ENCODE assay signal across 19 mouse cellular contexts in the genomic region with DNA sequence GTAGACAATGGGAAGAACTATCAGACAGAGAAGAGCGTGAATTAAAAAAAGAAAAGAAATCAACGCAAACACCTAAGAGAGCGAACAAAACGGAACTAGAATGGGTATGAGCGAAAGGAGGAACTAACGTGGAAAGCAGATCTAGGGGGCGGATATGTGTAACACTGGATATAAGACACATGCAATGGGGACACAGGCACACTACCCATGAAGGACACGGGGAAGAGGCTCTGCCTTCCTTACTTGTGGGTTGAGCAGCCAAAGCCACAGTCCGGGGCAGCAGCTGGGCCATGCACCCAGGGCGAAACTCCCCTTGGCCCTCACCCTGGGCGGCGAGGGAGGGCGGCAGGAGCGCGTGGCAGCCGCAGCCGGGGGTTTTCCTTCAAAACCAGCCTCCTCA.
DNase-seq lines count a peak whose midpoint lies in the region; ATAC-seq lines count a peak whose summit lies in the region.
"Had no signal": no experiment of that assay in that cellular context is flagged by ENCODE, and none has a peak within 500 bp of the region (broad histone marks: within the 10 kb centered on the region; RNA-seq: fewer than 3 reads in every experiment).

No protein-coding gene starts in this region.

- ATAC-seq in midbrain, embryonic 13.5 days, result no peak
- no peak for ATAC-seq in midbrain, embryonic 16.5 days
- ATAC-seq in megakaryocyte, adult 5-6 weeks (ENCODE audit: poor library complexity, severe bottlenecking), result 0 out of 2 replicates have a peak, but pooled peaks have one; percentile 18
- ATAC-seq: forebrain, embryonic 15.5 days; hindbrain, embryonic 16.5 days had no signal

- 0 out of 2 replicates have a peak overlapping the region, but pooled peaks have one; percentile 9 for H3K27ac ChIP-seq in midbrain, embryonic 13.5 days
- H3K27ac ChIP-seq in midbrain, embryonic 16.5 days (ENCODE audit: low read length), result no peak overlapping the region
- H3K27ac ChIP-seq: embryonic facial prominence, embryonic 12.5 days; forebrain, embryonic 15.5 days; heart, adult 2 months; heart, embryonic 15.5 days had no signal

- H3K4me1 ChIP-seq in midbrain, embryonic 13.5 days (replicated peaks), result peaks cover 6% of the 10 kb centered on the region
- H3K4me1 ChIP-seq in midbrain, embryonic 16.5 days (ENCODE audit: control insufficient read depth, insufficient read depth, low read length), result no peaks in the 10 kb centered on the region

- H3K36me3 ChIP-seq in midbrain, embryonic 13.5 days, result peaks cover 52% of the 10 kb centered on the region
- H3K36me3 ChIP-seq in midbrain, embryonic 16.5 days (ENCODE audit: control insufficient read depth, insufficient read depth, low read length), result peaks cover 12% of the 10 kb centered on the region; the same call in 1 of the 2 replicates
- H3K36me3 ChIP-seq: heart, embryonic 15.5 days had no signal

- no peak overlapping the region for H3K4me3 ChIP-seq in midbrain, embryonic 13.5 days (replicated peaks)
- no peak overlapping the region for H3K4me3 ChIP-seq in midbrain, embryonic 16.5 days (ENCODE audit: low read depth, low read length)
- H3K4me3 ChIP-seq: embryonic facial prominence, embryonic 12.5 days; forebrain, embryonic 15.5 days; heart, adult 2 months; heart, embryonic 15.5 days had no signal

- intact Hi-C loops in heart, postnatal 14 days (cut with DNase I), result no loop called here

- no peak overlapping the region for H3K9ac ChIP-seq in midbrain, embryonic 13.5 days (replicated peaks)
- no peak overlapping the region for H3K9ac ChIP-seq in midbrain, embryonic 16.5 days (ENCODE audit: low read depth, low read length)
- H3K9ac ChIP-seq: embryonic facial prominence, embryonic 12.5 days; forebrain, embryonic 15.5 days; heart, embryonic 15.5 days had no signal

- DNase-seq in heart, adult 11 months, result peak; percentile 86
- no peak for DNase-seq in heart, postnatal 14 days
- DNase-seq in kidney, adult 18-20 months, result no peak
- no peak for DNase-seq in kidney, postnatal 4 days
- DNase-seq: adrenal gland, adult 2 months; adrenal gland, postnatal 25 days; cerebellum, adult 18-20 months; cerebellum, postnatal 10 days; gastrocnemius, postnatal 36 days; heart, adult 2 months had no signal

- no peaks in the 10 kb centered on the region for H3K9me3 ChIP-seq in midbrain, embryonic 13.5 days
- no peaks in the 10 kb centered on the region for H3K9me3 ChIP-seq in midbrain, embryonic 16.5 days (replicated peaks; ENCODE audit: control insufficient read depth, low read length, poor library complexity, severe bottlenecking)
- H3K9me3 ChIP-seq: embryonic facial prominence, embryonic 12.5 days; forebrain, embryonic 15.5 days; heart, embryonic 15.5 days had no signal

- WGBS in midbrain, embryonic 13.5 days, result 90% methylated on average over 17 of the region's 17 CpGs
- 86% methylated on average over 17 of the region's 17 CpGs for WGBS in midbrain, embryonic 16.5 days

- H3K27me3 ChIP-seq in midbrain, embryonic 13.5 days, result no peaks in the 10 kb centered on the region
- H3K27me3 ChIP-seq in midbrain, embryonic 16.5 days (ENCODE audit: control insufficient read depth, insufficient read depth, low read depth, low read length), result no peaks in the 10 kb centered on the region
- H3K27me3 ChIP-seq: CH12.LX; embryonic facial prominence, embryonic 12.5 days; forebrain, embryonic 15.5 days; heart, embryonic 15.5 days had no signal

- no peak overlapping the region for H3K4me2 ChIP-seq in midbrain, embryonic 13.5 days (replicated peaks)
- no peak overlapping the region for H3K4me2 ChIP-seq in midbrain, embryonic 16.5 days (ENCODE audit: low read length)
- H3K4me2 ChIP-seq: embryonic facial prominence, embryonic 12.5 days; forebrain, embryonic 15.5 days; heart, embryonic 11.5 days; heart, embryonic 15.5 days had no signal
